Mouse (Mus musculus) olfactory bulb, adult 2 months (tissue): ENCODE results near the gene Olfr828.

ENCODE experiments used
- CTCF ChIP-seq: fragments of 200-500 bp; IDR thresholded peaks from 2 replicates; pipeline ENCODE4 v1.5.1; 2012; ENCODE audit warnings: low read depth, mild to moderate bottlenecking, low read length, moderate library complexity; ENCODE audit not compliant: insufficient read depth
- POLR2A ChIP-seq: fragments of 200-500 bp; IDR thresholded peaks from 2 replicates; pipeline ENCODE4 v1.6.1; 2012; ENCODE audit warnings: mild to moderate bottlenecking, low read depth, low read length, moderate library complexity; ENCODE audit not compliant: insufficient read depth

DNA sequence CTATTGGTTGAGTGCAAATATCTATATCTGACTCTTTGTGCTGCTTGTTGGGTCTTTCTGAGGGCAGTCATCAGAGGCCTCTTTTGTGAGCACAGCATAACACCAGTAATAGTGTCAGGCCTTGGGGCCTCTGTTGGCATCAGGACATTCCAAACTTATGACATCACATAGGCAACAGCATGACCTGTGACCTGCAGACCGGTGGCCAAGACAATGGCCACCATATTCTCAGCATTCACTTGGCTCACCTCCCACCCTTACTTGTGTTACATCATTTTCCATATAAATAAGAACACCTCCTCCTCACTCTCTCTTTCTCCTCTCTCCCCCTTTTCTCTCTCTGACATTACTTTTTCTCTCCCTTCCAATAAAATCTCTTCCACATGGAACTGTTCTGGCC, 40.3 kb downstream of the Olfr828 start:
- TF ChIP-seq CTCF (no peak), POLR2A (no peak)
